Mouse (Mus musculus) regulatory T cell (primary cell): Measurements from ENCODE around the gene Slc26a11.
"Not testable (repeated sequence)": the region's sequence is repeated elsewhere in the genome, so short reads cannot be mapped to it uniquely, and the experiment has no call there.

Experiments used
- in situ Hi-C: fragments of 300-600 bp; cut with MboI, MseI; formaldehyde crosslinking; loops from one replicate; pipeline ENCODE4 v1.15.1; 2025; ENCODE audit warnings: high pct_unique_total_duplicates

Slc26a11 gene

DNA sequence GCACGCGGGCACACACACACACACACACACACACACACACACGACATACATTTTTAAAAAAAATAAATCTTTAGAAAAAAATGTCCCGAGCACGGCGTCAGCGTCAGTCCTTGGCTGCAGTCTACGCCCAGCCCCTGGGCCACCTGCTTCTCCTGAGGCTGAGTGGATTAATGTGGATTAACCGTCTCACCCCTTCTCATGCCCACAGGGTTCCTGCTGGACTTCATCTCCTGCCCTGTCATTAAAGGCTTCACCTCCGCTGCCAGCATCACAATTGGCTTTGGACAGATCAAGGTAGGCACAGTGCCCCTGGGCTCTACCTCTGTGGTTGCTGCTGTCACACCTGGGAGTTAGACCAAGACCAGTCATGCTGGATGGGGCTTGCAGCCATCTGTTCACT lies 3.7 kb downstream of the Slc26a11 start:
- in situ Hi-C loops, result no loop called here

DNA sequence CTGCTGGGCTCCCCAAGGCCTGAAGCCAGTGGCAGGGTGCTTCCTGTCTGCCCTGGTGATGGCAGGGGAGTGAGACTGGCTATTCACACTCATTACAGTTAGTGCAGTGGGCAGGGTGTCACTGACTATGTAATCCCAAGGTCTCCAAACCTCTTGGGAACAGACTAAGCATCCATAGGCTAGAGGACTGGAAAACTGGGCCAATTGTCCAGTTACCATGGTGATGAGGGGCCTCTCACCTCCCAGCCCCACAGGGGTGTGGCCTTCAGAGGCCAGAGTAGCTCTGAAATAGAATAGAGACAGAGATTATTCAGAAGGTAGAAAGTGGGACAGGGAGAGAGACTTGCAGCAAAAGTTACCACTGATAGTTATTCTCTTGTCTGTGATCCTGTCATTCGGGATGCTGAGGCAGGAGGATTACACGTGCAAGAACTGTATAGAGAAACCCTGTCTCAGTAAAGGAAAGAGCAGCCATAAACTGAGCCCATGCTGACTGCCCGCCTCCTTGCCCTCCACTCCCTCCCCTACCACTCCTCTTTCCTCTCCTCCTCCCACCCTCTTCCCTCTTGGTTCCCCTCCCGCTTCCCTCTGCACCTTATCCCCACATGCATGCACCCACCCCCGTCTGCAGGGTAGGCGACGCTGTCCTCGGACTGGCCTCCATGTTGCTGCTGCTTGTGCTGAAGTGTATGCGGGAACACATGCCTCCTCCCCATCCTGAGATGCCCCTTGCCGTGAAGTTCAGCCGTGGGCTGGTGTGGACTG lies 7.6 kb downstream of the Slc26a11 start:
- in situ Hi-C loops, result loop anchor here (5.0 kb wide), 1 partner anchor 34 kb away; no protein-coding TSS in a partner anchor

DNA sequence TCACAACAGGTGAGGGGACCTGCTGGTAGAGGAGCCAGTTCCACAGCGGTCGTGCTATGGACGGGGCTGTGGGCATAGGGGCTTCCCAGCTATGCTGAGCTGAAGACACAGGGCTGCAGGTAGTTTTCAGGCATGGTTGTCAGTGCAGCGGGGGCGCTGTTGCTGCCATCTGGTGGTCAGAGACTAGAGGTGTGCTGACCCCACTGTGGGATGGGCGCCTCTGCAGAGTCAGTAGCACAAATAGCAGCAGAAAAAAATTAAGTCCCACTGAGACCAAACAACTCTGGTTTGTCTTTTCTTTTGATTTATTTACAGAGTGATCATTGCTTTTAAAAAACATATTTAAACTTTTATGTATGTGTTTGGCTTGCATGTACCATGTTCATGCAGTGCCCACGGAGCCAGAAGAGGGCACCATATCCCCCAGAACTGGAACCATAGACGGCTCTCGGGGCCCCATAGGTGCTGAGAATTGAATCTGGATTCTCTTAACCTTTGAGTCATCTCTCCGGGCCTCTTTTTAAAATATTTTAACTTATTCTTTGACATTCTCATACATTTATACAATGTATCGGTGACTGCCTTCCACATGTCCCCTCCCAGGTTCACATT lies 8.3 kb downstream of the Slc26a11 start:
- in situ Hi-C loops, result loop anchor here (5.0 kb wide), 1 partner anchor 34 kb away; no protein-coding TSS in a partner anchor

DNA sequence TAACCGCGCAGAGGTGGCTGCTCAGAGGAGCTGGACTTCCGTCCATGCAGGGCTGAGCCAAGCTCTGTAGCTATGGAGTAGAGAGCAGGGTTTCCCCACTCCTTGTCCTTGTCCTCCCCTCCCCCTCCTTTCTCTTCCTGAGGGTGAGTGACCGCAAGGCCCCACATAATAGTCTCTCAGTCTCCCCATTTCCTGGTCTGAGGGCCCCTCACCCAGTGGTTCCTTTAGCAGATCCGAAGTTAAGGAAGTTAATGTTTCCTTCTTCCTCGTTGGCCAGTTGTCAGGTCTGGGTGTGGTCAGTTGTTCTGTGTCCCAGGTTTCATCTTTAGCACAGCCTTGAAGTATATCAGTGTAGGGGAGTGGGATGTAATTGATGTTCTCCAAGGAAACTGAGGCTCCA lies 20.1 kb downstream of the Slc26a11 start:
- in situ Hi-C loops, result no loop called here

DNA sequence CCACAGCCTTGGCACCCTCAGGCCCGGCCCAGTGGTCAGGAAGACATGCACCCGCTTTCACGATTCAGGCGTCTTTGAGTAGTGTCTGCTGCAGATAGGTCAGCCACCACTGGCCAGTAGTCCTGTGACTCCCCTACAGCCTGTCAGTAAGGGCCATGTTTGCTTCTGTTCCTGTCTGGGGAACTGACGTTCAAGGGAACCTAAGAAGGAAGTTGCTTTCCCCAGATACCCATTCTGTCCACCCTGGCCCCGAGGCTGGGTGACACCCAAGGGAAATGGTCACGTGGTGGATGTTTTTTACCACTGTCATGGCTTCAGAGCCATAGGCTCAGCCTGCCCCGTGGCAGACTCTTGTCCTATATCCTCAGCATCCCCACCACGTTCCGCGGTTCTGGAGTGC lies 22.0 kb downstream of the Slc26a11 start:
- in situ Hi-C loops, result no loop called here

DNA sequence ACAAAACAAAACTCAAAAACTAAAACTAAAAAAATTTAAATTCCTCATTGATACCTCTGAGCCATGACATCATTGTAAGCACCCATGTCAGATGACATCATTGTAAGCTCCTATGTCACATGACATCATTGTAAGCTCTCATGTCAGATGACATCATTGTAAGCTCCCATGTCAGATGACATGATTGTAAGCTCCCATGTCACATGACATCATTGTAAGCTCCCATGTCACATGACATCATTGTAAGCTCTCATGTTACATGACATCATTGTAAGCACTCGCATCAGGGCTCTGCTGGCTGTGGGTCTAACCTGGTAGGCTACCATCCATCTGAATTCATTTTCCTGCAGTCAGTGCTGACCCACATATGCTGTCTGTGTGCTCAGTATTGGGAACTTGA lies 23.2 kb downstream of the Slc26a11 start:
- in situ Hi-C loops, result no loop called here

DNA sequence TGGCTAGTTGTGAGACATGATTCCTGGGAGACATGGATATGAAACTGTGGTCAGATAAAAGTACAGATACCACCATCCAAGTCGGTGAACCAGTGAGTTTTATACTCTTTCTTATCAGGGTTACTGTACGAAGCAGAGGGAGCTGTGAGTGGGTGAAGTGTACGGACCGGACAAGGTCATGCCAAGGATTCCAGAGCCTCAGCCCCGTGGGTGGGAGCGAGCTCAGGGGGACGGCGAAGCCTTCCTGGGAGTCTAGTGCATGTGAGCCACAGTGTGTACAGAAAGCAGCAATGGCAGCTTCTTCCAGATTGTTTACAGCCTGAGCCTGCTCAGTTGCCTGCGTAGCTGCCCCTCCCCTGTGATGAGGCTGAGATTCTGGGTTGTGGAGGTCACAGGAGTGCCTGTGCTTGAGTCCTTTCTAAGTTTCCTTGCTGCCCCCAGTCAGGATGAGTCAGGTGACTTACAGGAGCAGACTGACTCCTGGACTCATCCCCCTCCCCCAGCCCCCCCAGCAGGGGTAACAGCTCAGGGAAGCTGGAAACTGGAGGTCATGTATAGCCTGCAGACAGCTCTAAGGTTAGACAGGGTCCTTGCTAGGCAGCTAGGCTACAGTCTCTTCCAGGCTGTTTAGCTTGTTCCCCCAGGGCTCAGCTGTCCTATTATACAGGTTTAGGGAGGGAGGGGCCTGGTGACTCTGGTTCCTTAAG lies 26.4 kb downstream of the Slc26a11 start:
- in situ Hi-C loops, result no loop called here

DNA sequence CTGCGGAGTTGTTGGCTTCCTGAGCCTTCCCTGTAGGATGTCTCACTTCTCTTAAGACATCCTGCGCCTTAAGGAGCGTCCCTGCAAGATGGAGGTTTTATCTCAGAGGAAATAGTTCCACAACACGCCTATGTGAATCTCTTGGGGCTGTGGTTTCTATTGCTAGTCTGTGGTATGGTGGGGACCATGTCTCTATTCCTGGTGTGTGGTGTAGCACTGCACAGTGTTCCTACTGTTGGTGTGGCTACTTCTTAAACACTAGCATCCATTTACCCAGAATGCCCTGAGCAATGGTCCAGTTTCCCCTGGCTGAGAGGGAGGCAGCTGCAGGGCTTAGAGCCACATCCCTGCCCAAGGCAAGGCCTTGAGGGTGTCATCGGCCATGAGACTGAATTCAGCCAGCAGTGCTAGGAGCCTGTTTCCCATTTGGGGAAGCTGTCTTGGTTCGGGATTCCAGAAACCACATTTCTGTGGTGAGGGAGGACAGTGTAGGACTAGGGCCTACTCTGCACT lies 27.0 kb downstream of the Slc26a11 start:
- in situ Hi-C loops, result no loop called here

DNA sequence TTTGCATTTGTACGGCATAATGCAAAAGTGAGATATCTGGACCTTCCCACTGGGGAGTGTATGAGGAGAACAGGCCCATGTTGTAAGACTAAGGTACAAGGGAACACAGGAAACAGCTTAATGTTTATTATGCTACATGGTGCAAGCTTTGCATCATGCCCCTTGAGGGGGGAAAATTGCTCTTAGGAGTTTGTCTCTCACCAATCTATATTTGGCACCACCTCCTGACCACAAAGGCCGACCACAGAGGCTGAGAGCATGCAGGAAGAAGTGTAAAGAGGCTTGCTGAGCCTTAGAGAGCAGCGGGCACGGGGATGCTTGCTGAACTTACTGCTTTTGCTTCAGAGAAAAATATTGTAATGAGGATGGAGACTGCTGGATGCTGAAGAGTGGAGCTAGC lies 29.5 kb downstream of the Slc26a11 start:
- in situ Hi-C loops, result no loop called here

DNA sequence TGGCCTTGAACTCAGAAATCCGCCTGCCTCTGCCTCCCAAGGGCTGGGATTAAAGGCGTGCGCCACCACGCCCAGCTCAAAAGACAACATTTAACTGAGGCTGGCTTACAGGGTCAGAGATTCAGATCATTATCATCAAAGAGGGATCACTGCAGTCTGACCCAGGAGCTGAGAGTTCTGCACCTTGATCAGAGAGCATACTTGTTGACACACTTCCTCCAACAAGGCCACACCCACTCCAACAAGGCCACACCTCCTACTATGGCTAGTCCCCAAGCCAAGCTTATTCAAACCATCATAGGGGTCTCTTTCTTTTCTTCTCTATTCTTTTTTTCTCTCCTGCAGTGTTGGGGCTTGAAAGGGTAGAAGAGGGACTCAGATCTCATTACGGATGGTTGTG lies 30.9 kb downstream of the Slc26a11 start:
- in situ Hi-C loops, result no loop called here

DNA sequence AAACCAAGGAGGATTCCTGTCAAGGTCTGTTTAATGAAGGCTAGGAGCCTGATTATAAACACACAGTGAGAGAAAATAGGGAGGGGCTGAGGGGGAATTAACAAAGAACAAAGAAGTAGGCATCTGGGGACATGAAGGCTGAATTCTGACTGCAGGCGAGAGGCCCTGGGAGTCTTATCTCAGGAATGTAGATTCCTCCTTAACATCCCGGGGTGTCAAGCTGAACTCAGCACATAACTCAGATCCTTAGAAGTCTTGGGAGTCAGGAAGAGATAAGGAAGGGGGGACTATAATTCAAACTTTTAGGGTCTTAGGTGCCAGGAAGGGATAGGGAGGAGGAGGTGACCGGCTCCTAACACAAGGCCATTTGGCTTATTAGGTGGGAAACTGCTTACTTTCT lies 31.9 kb downstream of the Slc26a11 start:
- in situ Hi-C loops, result not testable (repeated sequence)

DNA sequence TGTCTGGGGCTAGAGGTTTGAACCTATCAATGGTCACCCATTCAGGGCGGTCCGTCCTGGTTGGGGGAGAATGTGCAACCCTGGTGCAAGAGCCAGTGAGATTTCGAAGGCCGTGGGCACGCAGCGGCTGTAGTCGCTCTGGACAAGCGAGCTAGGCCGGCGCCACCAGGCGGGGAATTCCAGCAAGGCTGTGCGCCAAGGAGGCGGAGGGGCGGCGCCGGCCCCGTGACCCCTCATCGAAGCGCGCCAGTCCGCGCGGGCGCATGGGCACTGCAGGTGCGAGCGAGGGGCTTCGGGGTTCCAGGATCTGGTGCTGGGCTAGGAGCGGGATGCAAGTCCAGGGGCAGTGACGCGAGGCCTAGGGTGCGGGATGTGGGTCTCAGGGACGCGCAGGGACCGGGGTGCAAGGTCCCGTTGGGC lies 34.5 kb downstream of the Slc26a11 start:
- in situ Hi-C loops, result no loop called here

DNA sequence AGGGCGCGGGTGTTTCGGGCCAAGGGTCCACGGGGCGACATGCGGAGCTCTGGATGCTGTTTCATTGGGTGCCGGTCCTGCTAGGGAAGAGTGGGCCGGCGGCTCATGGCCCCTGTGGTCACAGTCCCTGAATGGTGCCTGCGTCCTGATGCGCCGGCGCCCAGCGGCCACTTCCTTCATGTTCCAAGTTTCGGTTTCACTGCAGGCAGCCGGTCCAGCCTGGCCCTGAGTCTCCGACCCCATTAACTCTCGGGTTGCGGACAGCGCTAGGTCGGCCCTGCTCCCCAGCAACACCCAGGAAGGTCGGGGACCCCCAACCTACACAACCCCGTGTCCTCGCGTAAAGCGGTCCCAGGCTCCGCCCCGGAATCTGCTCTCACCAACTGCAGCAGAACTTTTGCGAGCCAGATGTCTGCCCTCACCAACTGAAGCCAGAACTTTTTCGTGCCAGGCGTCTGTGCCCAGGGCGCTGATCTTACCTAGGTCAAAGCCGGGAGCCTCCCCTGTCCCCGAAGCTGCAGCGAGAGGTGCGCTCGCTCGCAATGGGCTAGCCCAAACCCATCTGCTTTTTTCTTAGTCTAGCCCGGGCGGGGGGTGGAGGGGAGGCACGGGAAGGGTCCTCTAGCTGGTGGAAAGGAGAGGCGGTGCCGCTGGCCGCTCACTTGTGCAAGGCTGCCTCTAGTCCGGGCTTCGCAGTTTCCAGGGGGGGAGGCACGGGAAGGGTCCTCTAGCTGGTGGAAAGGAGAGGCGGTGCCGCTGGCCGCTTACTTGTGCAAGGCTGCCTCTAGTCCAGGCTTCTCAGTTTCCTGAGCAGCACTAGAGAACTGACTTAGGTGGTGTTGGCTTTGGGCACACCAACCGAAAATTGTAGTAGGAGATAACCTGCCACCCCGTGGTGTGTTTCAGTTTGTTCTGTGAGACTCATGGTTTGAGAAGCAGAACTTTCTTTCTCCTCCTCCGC lies 35.2 kb downstream of the Slc26a11 start:
- in situ Hi-C loops, result no loop called here

DNA sequence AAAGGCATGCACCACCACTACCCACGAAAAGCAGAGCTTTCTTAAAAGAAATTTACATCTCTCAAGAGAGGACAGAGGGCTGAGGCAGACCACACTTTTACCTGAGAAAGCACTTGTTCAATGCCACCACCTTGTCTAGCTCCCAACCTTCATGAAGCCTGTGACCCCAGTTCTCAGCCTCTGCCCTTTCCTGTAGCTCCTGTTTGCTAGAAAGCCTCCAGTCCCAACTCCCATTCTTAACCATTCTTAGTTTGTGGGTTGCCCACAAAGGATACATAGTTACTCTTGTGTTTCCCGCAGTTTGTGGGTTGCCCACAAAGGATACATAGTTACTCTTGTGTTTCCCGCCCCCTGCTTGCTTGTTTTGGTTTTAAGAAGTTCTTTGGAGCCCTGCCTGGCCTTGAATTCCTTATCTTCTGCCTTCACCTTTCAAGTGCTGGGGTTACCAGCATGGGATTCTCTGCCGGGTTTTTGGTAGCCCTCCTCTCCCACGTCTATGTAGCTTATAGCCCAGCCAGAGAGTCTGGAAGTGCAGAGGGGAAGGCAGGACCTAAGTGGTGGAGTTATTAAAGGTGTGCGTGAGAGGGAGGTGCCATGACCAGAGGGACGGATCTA lies 36.1 kb downstream of the Slc26a11 start:
- in situ Hi-C loops, result no loop called here

DNA sequence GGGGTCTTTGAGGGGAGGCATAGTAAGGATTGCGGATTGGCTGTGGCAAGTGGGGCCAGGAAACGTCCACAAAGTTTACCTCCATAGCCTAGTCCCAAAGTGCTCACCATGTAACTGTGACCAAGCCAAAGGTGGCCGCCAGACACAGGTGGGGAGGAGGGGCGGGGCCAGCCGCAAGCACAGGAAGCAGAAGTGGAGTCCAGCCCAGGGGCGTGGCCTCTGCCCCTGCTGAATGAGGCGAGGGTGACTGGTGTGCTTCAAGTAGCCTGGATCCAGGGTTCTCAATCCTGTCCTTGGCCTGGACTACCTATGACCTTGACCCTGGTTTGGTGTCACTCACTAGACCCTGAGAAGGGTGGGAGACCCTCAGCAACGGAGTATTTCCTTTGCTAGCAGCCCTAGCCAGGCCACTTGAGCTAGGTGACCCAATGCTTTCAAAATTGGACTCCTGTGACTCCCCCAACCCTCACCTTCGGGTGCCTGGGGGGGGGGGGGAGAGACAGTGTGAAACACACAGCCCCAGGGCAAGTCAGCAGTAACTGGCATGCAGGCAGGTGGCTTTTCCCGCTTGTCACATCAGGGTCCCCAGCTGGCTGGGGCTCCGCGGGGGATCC lies 36.8 kb downstream of the Slc26a11 start:
- in situ Hi-C loops, result no loop called here

DNA sequence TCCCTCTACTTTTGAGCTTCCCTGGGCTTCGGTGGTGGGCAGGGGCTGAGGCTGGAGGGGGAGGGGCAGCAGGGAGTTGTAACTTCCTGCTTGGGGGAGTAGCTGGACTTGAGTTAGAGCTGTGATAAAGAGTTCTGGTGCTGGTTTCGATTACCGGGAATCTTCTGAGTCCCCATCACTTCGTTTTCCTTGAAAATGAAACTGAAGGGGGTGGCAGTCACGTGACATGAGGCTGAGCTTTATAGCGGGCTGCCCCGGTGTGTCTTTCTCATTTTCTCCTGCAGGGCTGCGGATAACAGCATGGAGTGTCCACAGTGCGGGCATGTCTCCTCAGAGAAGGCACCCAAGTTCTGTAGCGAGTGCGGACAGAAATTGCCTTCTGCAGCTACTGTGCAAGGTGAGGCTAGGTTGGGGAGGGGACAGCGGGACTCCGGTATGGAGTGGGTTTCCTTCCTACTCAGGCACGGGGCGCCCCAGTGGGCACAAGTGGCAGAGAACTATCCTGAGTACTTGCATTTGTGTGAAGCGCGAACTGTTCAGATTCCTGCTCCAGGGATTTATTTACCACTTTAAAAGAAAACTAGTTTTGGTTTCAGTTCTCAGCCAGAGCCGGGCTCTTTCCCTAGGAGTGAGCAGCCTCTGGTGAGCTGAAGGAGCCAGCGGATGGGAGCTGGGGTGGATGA lies 37.6 kb downstream of the Slc26a11 start, which contains the start of gene Rnf213:
Gene Rnf213, plus strand, starts transcription at position 301 of the 683 bp plus-strand sequence.
- in situ Hi-C loops, result no loop called here

DNA sequence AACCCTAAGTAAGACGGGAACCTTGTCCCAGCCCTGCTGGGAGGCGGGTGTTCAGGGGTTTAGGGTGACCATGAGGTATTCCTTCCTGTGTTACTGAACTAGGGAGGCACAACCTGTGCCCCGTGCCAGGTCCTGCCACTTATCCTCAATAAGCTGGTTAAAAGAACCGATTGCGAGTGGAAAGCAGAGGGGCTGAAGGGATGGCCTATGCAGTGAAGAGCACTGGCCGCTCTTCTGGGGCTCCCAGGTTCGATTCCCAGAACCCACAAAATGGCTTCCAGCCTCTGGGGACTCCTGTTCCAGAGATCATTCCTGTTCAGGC lies 38.1 kb downstream of the Slc26a11 start:
- in situ Hi-C loops, result no loop called here

DNA sequence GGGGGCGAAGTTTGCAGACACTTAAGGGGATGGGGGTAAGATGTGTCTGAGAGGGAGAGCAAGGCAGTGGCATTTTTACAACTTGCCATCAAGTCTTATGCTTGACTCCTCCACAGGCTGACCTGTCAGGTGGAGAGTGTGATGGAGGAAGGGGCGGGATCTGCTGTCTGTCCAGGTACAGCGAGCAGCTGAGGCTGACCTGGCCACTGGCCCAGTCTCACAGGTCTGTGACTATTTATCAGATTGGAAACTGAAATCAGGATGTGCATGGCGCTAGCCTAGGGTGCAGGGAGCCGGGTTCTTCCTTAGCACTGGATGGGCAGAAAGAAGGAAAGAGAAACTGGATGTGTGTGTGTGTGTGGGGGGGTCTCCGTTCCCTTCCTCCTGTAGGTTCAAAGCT lies 38.9 kb downstream of the Slc26a11 start:
- in situ Hi-C loops, result no loop called here

DNA sequence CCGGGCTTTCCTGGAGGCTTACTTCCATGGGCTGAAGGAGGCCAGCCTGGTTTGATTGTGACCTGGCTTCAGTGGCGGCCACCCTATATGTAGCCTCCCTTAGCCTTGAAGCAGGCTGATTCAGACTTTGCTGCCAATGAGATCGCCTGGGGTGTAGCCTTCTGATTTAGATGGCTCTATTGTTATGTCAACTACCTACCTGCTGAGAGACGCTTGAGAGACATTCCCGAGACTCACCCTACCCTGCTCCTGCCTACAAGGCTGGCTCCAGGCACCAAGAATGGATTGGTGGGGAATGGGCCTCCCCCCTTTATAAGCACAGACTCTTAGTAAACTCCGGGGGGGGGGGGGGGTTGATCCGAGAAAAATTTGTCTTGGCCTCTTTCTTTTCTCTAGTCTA lies 40.0 kb downstream of the Slc26a11 start:
- in situ Hi-C loops, result loop anchor here (5.0 kb wide), 1 partner anchor 33 kb away; no protein-coding TSS in a partner anchor

DNA sequence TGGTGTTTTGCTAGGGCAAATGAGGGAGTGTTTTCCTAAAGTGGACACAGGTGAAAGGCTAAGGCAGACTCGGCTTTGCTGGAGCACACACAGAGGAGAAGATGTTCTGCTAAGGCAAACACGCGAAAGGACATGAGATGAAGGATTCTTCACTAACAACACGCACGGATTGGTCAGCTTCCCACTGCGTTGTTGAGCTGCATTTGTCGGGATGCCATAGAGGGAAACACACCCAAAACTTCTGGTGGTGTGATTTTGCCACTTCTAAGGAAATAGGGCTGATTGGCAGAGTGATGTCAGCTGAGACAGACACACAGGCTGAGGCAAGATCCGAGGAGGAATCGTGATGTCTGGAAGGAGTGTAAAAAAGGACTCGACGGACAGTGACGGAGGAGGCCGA lies 40.6 kb downstream of the Slc26a11 start:
- in situ Hi-C loops, result loop anchor here (5.0 kb wide), 1 partner anchor 34 kb away; no protein-coding TSS in a partner anchor
